Comparison of ENCODE assay signal across 7 mouse cellular contexts in genomic region chr11:116463833-116464232, GRCm38 (mm10). TPM values are rescaled to one million over a fixed set of nuclear protein-coding genes. Genes with fewer than 3 reads are reported as not detected.
DNase-seq lines count a peak whose midpoint lies in the region; ATAC-seq and TF ChIP-seq lines count a peak whose summit lies in the region.

No protein-coding gene starts in this region.

- 4% methylated on average over 2 of the region's 2 CpGs for WGBS in intestine, embryonic 15.5 days
- WGBS in midbrain, embryonic 12.5 days: 10% methylated on average over 2 of the region's 2 CpGs
- WGBS in spleen, adult 2 months: 0% methylated on average over 2 of the region's 2 CpGs

- peak; percentile 88 for DNase-seq in WW6 (ENCODE audit: low read depth, low spot score)
- DNase-seq in cerebellum, postnatal 10 days: peak; percentile 92 to 93
- peak; percentile 89 for DNase-seq in gastrocnemius, adult 18-20 months (ENCODE audit: low spot score)
- peak; percentile 82 for DNase-seq in left cerebral cortex, postnatal 14 days (ENCODE audit: low spot score in 2 of 2)
- DNase-seq in spleen, adult 2 months (ENCODE audit: low read depth in 1 of 2, low spot score in 2 of 2): peak; percentile 50 to 76

- peaks cover 4% of the 10 kb centered on the region; the same call in 1 of the 2 replicates for H3K4me1 ChIP-seq in intestine, embryonic 15.5 days (replicated peaks)
- H3K4me1 ChIP-seq in midbrain, embryonic 12.5 days: peaks cover 4% of the 10 kb centered on the region; the same call in 1 of the 2 replicates
- H3K4me1 ChIP-seq in spleen, adult 2 months (ENCODE audit: control insufficient read depth, insufficient read depth, insufficient read length): no peaks in the 10 kb centered on the region

- H3K4me2 ChIP-seq in intestine, embryonic 15.5 days (replicated peaks): no peak overlapping the region
- H3K4me2 ChIP-seq in midbrain, embryonic 12.5 days (replicated peaks): no peak overlapping the region

- H3K27ac ChIP-seq in intestine, embryonic 15.5 days: no peak overlapping the region
- no peak overlapping the region for H3K27ac ChIP-seq in midbrain, embryonic 12.5 days (replicated peaks)
- no peak overlapping the region for H3K27ac ChIP-seq in spleen, adult 2 months (ENCODE audit: insufficient read depth, low read length)

- H3K27me3 ChIP-seq in intestine, embryonic 15.5 days (replicated peaks): no peaks in the 10 kb centered on the region
- H3K27me3 ChIP-seq in midbrain, embryonic 12.5 days: no peaks in the 10 kb centered on the region; the same call in 1 of the 2 replicates
- H3K27me3 ChIP-seq in spleen, adult 2 months (ENCODE audit: control insufficient read depth, insufficient read depth, low read length): no peaks in the 10 kb centered on the region

- no peaks in the 10 kb centered on the region for H3K9me3 ChIP-seq in intestine, embryonic 15.5 days
- no peaks in the 10 kb centered on the region for H3K9me3 ChIP-seq in midbrain, embryonic 12.5 days

- no peaks in the 10 kb centered on the region for H3K36me3 ChIP-seq in intestine, embryonic 15.5 days
- H3K36me3 ChIP-seq in midbrain, embryonic 12.5 days: no peaks in the 10 kb centered on the region
- no peaks in the 10 kb centered on the region for H3K36me3 ChIP-seq in spleen, adult 2 months (ENCODE audit: control insufficient read depth, insufficient read depth, low read length)

- ATAC-seq in intestine, embryonic 15.5 days: peak; percentile 92
- ATAC-seq in midbrain, embryonic 12.5 days (ENCODE audit: low FRiP score, low read depth): peak; percentile 49; the same call in 1 of the 2 replicates

- no peak overlapping the region for H3K9ac ChIP-seq in intestine, embryonic 15.5 days
- no peak overlapping the region for H3K9ac ChIP-seq in midbrain, embryonic 12.5 days (replicated peaks)

- H3K4me3 ChIP-seq in intestine, embryonic 15.5 days (replicated peaks): no peak overlapping the region
- no peak overlapping the region for H3K4me3 ChIP-seq in midbrain, embryonic 12.5 days
- H3K4me3 ChIP-seq in spleen, adult 2 months (ENCODE audit: extremely low read depth, insufficient read depth, insufficient read length): no peak overlapping the region

- TF ChIP-seq POLR2A in spleen, adult 2 months (IDR thresholded peaks at IDR 0.05; ENCODE audit: low read depth, low read length): no peak

- peak; percentile 82; the same call in 1 of the 2 replicates for TF ChIP-seq CTCF in spleen, adult 2 months (IDR thresholded peaks at IDR 0.05; ENCODE audit: extremely low read depth, insufficient read depth, insufficient read length, insufficient replicate concordance)

- intact Hi-C loops in left cerebral cortex, postnatal 14 days (cut with DNase I): loop anchor here (10.0 kb wide), 1 partner anchor 239 kb away; no protein-coding TSS in a partner anchor

RNA-seq across cellular contexts. Expression of gene Qrich2, which starts 2.2 kb away (rescaled TPM):
- not detected for total RNA-seq in gastrocnemius, adult 18-20 months (2021)
- polyA plus RNA-seq in intestine, embryonic 15.5 days (2015; fragmentation: Nextera tagmentation; extraction: Ambion mirVana): 0.30 TPM in 1 of 2 replicates, not detected in the other
- not detected for total RNA-seq in left cerebral cortex, postnatal 14 days (2021)
- polyA plus RNA-seq in midbrain, embryonic 12.5 days (2016; fragmentation: Nextera tagmentation; extraction: Ambion mirVana): not detected in 2 replicates
- 0.07 and 0.14 TPM in 2 replicates for polyA plus RNA-seq in spleen, adult 2 months (2012; rRNA removed)

RNA-seq across cellular contexts. Expression of gene Ubald2, which starts 29.9 kb away (rescaled TPM):
- 10 to 100 TPM; 32.1 to 45.8 TPM for total RNA-seq in gastrocnemius, adult 18-20 months (2021)
- polyA plus RNA-seq in intestine, embryonic 15.5 days (2015; fragmentation: Nextera tagmentation; extraction: Ambion mirVana): 48.8 and 50.7 TPM in 2 replicates
- 10 to 100 TPM; 30.1 to 32.0 TPM for total RNA-seq in left cerebral cortex, postnatal 14 days (2021)
- 47.7 and 52.5 TPM in 2 replicates for polyA plus RNA-seq in midbrain, embryonic 12.5 days (2016; fragmentation: Nextera tagmentation; extraction: Ambion mirVana)
- 152 and 245 TPM in 2 replicates for polyA plus RNA-seq in spleen, adult 2 months (2012; rRNA removed)

RNA-seq across cellular contexts. Expression of gene Prpsap1, which starts 30.2 kb away (rescaled TPM):
- total RNA-seq in gastrocnemius, adult 18-20 months (2021): 10 to 100 TPM; 12.3 to 12.5 TPM
- 210 and 225 TPM in 2 replicates for polyA plus RNA-seq in intestine, embryonic 15.5 days (2015; fragmentation: Nextera tagmentation; extraction: Ambion mirVana)
- total RNA-seq in left cerebral cortex, postnatal 14 days (2021): 10 to 100 TPM; 70.6 to 82.9 TPM
- 175 and 183 TPM in 2 replicates for polyA plus RNA-seq in midbrain, embryonic 12.5 days (2016; fragmentation: Nextera tagmentation; extraction: Ambion mirVana)
- polyA plus RNA-seq in spleen, adult 2 months (2012; rRNA removed): 62.1 and 95.5 TPM in 2 replicates

RNA-seq across cellular contexts. Expression of gene Rnf157, which starts 51.0 kb away (rescaled TPM):
- total RNA-seq in gastrocnemius, adult 18-20 months (2021): 10 to 100 TPM; 24.2 to 27.5 TPM
- polyA plus RNA-seq in intestine, embryonic 15.5 days (2015; fragmentation: Nextera tagmentation; extraction: Ambion mirVana): 16.4 and 18.2 TPM in 2 replicates
- 100 to 1,000 TPM; 228 to 235 TPM for total RNA-seq in left cerebral cortex, postnatal 14 days (2021)
- polyA plus RNA-seq in midbrain, embryonic 12.5 days (2016; fragmentation: Nextera tagmentation; extraction: Ambion mirVana): 35.7 and 37.8 TPM in 2 replicates
- polyA plus RNA-seq in spleen, adult 2 months (2012; rRNA removed): 10.7 and 16.2 TPM in 2 replicates
